Mouse (Mus musculus) hindbrain, embryonic 11.5 days (tissue): ENCODE measurements at regions not wholly inside any gene's neighbourhood (a gene's known extent, or its start where the extent isn't known, plus 50 kb on each side); places are given as distances from the start of the nearest gene placed in this dataset.
"Not testable (repeated sequence)": the region's sequence is repeated elsewhere in the genome, so short reads cannot be mapped to it uniquely, and the experiment has no call there.

ENCODE experiments used
- ATAC-seq: fragments of 200-750 bp; cut with Nextera tagmentation; 2 replicates; pipeline ENCODE4 v1.8.0; 2017; ENCODE audit warnings: mild to moderate bottlenecking, moderate TSS enrichment, moderate library complexity; ENCODE audit not compliant: low FRiP score
- DNase-seq: peaks from one replicate; pipeline ENCODE4 v3.0.0-alpha.2; 2015; ENCODE audit warnings: low spot score
- H3K27ac ChIP-seq: fragments of 300-500 bp; sonication (generic); 2 replicates; pipeline ENCODE4 v1.5.1; 2014; ENCODE audit warnings: mild to moderate bottlenecking, low read depth, low read length
- H3K27me3 ChIP-seq: fragments of 300-500 bp; sonication (generic); 2 replicates; pipeline ENCODE4 v1.6.1; 2014; ENCODE audit warnings: mild to moderate bottlenecking, low read length, moderate library complexity, mixed read lengths; ENCODE audit not compliant: control insufficient read depth, insufficient read depth
- H3K36me3 ChIP-seq: fragments of 300-500 bp; sonication (generic); 2 replicates; pipeline ENCODE4 v1.6.1; 2014; ENCODE audit warnings: mild to moderate bottlenecking, low read length, moderate library complexity, mixed read lengths; ENCODE audit not compliant: control insufficient read depth, insufficient read depth
- H3K4me1 ChIP-seq: fragments of 300-500 bp; sonication (generic); replicated peaks from 2 replicates; pipeline ENCODE4 v1.6.1; 2014; ENCODE audit warnings: low read length, mixed read lengths; ENCODE audit not compliant: control insufficient read depth, insufficient read depth
- H3K4me2 ChIP-seq: fragments of 300-500 bp; sonication (generic); replicated peaks from 2 replicates; pipeline ENCODE4 v1.6.1; 2014; ENCODE audit warnings: mild to moderate bottlenecking, low read depth, low read length
- H3K4me3 ChIP-seq: fragments of 300-500 bp; sonication (generic); 2 replicates; pipeline ENCODE4 v1.5.1; 2014; ENCODE audit warnings: low read depth, low read length
- H3K9ac ChIP-seq: fragments of 300-500 bp; sonication (generic); 2 replicates; pipeline ENCODE4 v1.6.1; 2014; ENCODE audit warnings: low read depth, low read length
- H3K9me3 ChIP-seq: fragments of 300-500 bp; sonication (generic); 2 replicates; pipeline ENCODE4 v1.6.1; 2016; ENCODE audit warnings: low read length; ENCODE audit not compliant: control insufficient read depth
- WGBS: fragments of 180-500 bp; shearing (Covaris S2); extraction: QIAGEN DNeasy Blood & Tissue Kit; methylation state at CpG from one replicate; pipeline ENCODE4 v1.1.7; 2014; 5-methylcytosine and 5-hydroxymethylcytosine counted together

- Histone ChIP-seq H3K4me2 (no peak overlapping the region), H3K36me3 (no peaks in the 10 kb centered on the region), H3K4me3 (no peak overlapping the region), H3K27me3 (no peaks in the 10 kb centered on the region), H3K9ac (no peak overlapping the region), H3K9me3 (no peaks in the 10 kb centered on the region), H3K4me1 (no peaks in the 10 kb centered on the region), H3K27ac (no peak overlapping the region)
- 81% methylated on average over 3 of the region's 3 CpGs for WGBS
- ATAC-seq, result no peak
- no peak for DNase-seq
Measured at GRCm38 (mm10) chr17:16453098-16453497, 610.8 kb upstream of the Zfp960 start.

- Histone ChIP-seq H3K4me1 (no peaks in the 10 kb centered on the region), H3K36me3 (no peaks in the 10 kb centered on the region), H3K9ac (no peak overlapping the region), H3K27ac (no peak overlapping the region), H3K9me3 (no peaks in the 10 kb centered on the region), H3K4me2 (no peak overlapping the region), H3K4me3 (no peak overlapping the region), H3K27me3 (no peaks in the 10 kb centered on the region)
- DNase-seq (no peak), ATAC-seq (no peak)
- 88% methylated on average over 3 of the region's 3 CpGs for WGBS
Measured at GRCm38 (mm10) chr17:16444562-16444961, 613.7 kb upstream of the Rgmb start.

GRCm38 (mm10) chr17:16395193-16395612 is 564.4 kb upstream of the Rgmb start:
- no peak overlapping the region for H3K4me3 ChIP-seq
- H3K27me3 ChIP-seq, result no peaks in the 10 kb centered on the region
- no peak overlapping the region for H3K9ac ChIP-seq
- DNase-seq (peak; percentile 37), ATAC-seq (peak; percentile 92)
- no peaks in the 10 kb centered on the region for H3K4me1 ChIP-seq
- H3K4me2 ChIP-seq, result no peak overlapping the region
- H3K27ac ChIP-seq, result no peak overlapping the region
- H3K9me3 ChIP-seq, result no peaks in the 10 kb centered on the region
- H3K36me3 ChIP-seq, result no peaks in the 10 kb centered on the region

GRCm38 (mm10) chr17:16374855-16375221 is 544.0 kb upstream of the Rgmb start:
- 96% methylated on average over 2 of the region's 2 CpGs for WGBS
- not testable (repeated sequence) for H3K4me1 ChIP-seq, DNase-seq, H3K9ac ChIP-seq, H3K27ac ChIP-seq, H3K27me3 ChIP-seq, H3K4me2 ChIP-seq, ATAC-seq, H3K9me3 ChIP-seq, H3K36me3 ChIP-seq, H3K4me3 ChIP-seq

GRCm38 (mm10) chr17:16374119-16374854 is 543.4 kb upstream of the Rgmb start:
- H3K9ac ChIP-seq, ATAC-seq, H3K27ac ChIP-seq, H3K4me2 ChIP-seq, DNase-seq, H3K4me1 ChIP-seq, H3K27me3 ChIP-seq, H3K36me3 ChIP-seq, H3K9me3 ChIP-seq, H3K4me3 ChIP-seq: not testable (repeated sequence)
- 73% methylated on average over 5 of the region's 5 CpGs for WGBS

- 85% methylated on average over 1 of the region's 1 CpGs for WGBS
- ATAC-seq, result no peak
Measured at GRCm38 (mm10) chr17:16372976-16373375, 542.1 kb upstream of the Rgmb start.

GRCm38 (mm10) chr17:16344061-16344460 is 513.2 kb upstream of the Rgmb start:
- H3K27ac ChIP-seq, result no peak overlapping the region
- no peak overlapping the region for H3K4me3 ChIP-seq
- no peak overlapping the region for H3K4me2 ChIP-seq
- H3K27me3 ChIP-seq, result no peaks in the 10 kb centered on the region
- no peak overlapping the region for H3K9ac ChIP-seq
- 61% methylated on average over 2 of the region's 2 CpGs for WGBS
- no peaks in the 10 kb centered on the region for H3K36me3 ChIP-seq
- DNase-seq (no peak), ATAC-seq (no peak)
- no peaks in the 10 kb centered on the region for H3K4me1 ChIP-seq
- no peaks in the 10 kb centered on the region for H3K9me3 ChIP-seq

More at GRCm38 (mm10) chr17:16372976-16373375, 542.1 kb upstream of the Rgmb start:
- no peaks in the 10 kb centered on the region for H3K36me3 ChIP-seq
- H3K9me3 ChIP-seq, result no peaks in the 10 kb centered on the region
- H3K4me2 ChIP-seq, result no peak overlapping the region
- H3K27ac ChIP-seq, result no peak overlapping the region
- H3K9ac ChIP-seq, result no peak overlapping the region
- no peaks in the 10 kb centered on the region for H3K27me3 ChIP-seq
- H3K4me1 ChIP-seq, result no peaks in the 10 kb centered on the region
- no peak overlapping the region for H3K4me3 ChIP-seq
- no peak for DNase-seq

GRCm38 (mm10) chr17:16342785-16343184 is 511.9 kb upstream of the Rgmb start:
- WGBS, result 85% methylated on average over 4 of the region's 4 CpGs
- Histone ChIP-seq H3K9me3 (no peaks in the 10 kb centered on the region), H3K27me3 (no peaks in the 10 kb centered on the region), H3K4me2 (no peak overlapping the region), H3K27ac (no peak overlapping the region), H3K36me3 (no peaks in the 10 kb centered on the region), H3K4me1 (no peaks in the 10 kb centered on the region), H3K4me3 (no peak overlapping the region), H3K9ac (no peak overlapping the region)
- no peak for ATAC-seq
- DNase-seq, result no peak

- ATAC-seq (no peak), DNase-seq (no peak)
- Histone ChIP-seq H3K27ac (no peak overlapping the region), H3K27me3 (no peaks in the 10 kb centered on the region), H3K4me2 (no peak overlapping the region), H3K4me3 (no peak overlapping the region), H3K9ac (no peak overlapping the region), H3K4me1 (no peaks in the 10 kb centered on the region), H3K36me3 (no peaks in the 10 kb centered on the region), H3K9me3 (no peaks in the 10 kb centered on the region)
- WGBS, result 52% methylated on average over 5 of the region's 5 CpGs
Measured at GRCm38 (mm10) chr17:16339720-16340470, 509.1 kb upstream of the Rgmb start.
